Mouse (Mus musculus) spleen, postnatal 36 days (tissue): ENCODE results near the gene Slco3a1.

Experiments used
- DNase-seq, 2 experiments: peaks; one replicate each; pipeline ENCODE4 v3.0.0; 2022; ENCODE audit warnings: low spot score in 2 of 2, mixed read lengths in 1 of 2

The Slco3a1 gene

GRCm38 (mm10) chr7:74381881-74382281 lies 172.7 kb downstream of the Slco3a1 start:
- no peak for DNase-seq

- no peak for DNase-seq
These were observed 173.5 kb downstream of the Slco3a1 start for GRCm38 (mm10) chr7:74381051-74381450.

GRCm38 (mm10) chr7:74377909-74378308 lies 176.7 kb downstream of the Slco3a1 start:
- no peak for DNase-seq

- no peak for DNase-seq
These were observed 178.1 kb downstream of the Slco3a1 start for GRCm38 (mm10) chr7:74376397-74377044.

GRCm38 (mm10) chr7:74375174-74375957 lies 179.2 kb downstream of the Slco3a1 start:
- no peak for DNase-seq

- no peak for DNase-seq
These were observed 181.5 kb downstream of the Slco3a1 start for GRCm38 (mm10) chr7:74373056-74373455.

- no peak for DNase-seq
These were observed 182.4 kb downstream of the Slco3a1 start for GRCm38 (mm10) chr7:74372141-74372582.

GRCm38 (mm10) chr7:74371656-74372055 lies 182.9 kb downstream of the Slco3a1 start:
- no peak for DNase-seq

- DNase-seq: no peak
These were observed 183.4 kb downstream of the Slco3a1 start for GRCm38 (mm10) chr7:74371208-74371607.

- DNase-seq: no peak
These were observed 184.9 kb downstream of the Slco3a1 start for GRCm38 (mm10) chr7:74369657-74370056.

GRCm38 (mm10) chr7:74368256-74368980 lies 186.2 kb downstream of the Slco3a1 start:
- no peak for DNase-seq

GRCm38 (mm10) chr7:74367350-74367749 lies 187.2 kb downstream of the Slco3a1 start:
- DNase-seq: no peak

- DNase-seq: no peak
These were observed 189.0 kb downstream of the Slco3a1 start for GRCm38 (mm10) chr7:74365623-74366022.

- no peak for DNase-seq
These were observed 189.6 kb downstream of the Slco3a1 start for GRCm38 (mm10) chr7:74364956-74365355.

- no peak for DNase-seq
These were observed 191.1 kb downstream of the Slco3a1 start for GRCm38 (mm10) chr7:74363440-74363839.

GRCm38 (mm10) chr7:74361677-74362076 lies 192.9 kb downstream of the Slco3a1 start:
- DNase-seq: no peak

GRCm38 (mm10) chr7:74357027-74357426 lies 197.6 kb downstream of the Slco3a1 start:
- DNase-seq: peak in 1 of 2 experiments; percentile 9

- no peak for DNase-seq
These were observed 199.9 kb downstream of the Slco3a1 start for GRCm38 (mm10) chr7:74354527-74355256.

- DNase-seq: no peak
These were observed 200.7 kb downstream of the Slco3a1 start for GRCm38 (mm10) chr7:74353707-74354468.

- no peak for DNase-seq
These were observed 201.3 kb downstream of the Slco3a1 start for GRCm38 (mm10) chr7:74353240-74353639.

- no peak for DNase-seq
These were observed 206.2 kb downstream of the Slco3a1 start for GRCm38 (mm10) chr7:74348318-74348890.
